Mouse (Mus musculus) megakaryocyte-erythroid progenitor cell, adult 5-6 weeks (primary cell): ENCODE measurements around the gene Tspan2. TPM values are rescaled to one million over a fixed set of nuclear protein-coding genes. Genes with fewer than 3 reads are reported as not detected.

Experiments used
- ATAC-seq: replicated peaks from 2 replicates; pipeline ENCODE4 v1.8.0; 2016; ENCODE audit warnings: mild to moderate bottlenecking, inconsistent platforms; ENCODE audit not compliant: severe bottlenecking, poor library complexity, low FRiP score, low TSS enrichment
- total RNA-seq, 2 experiments: library from RNA; stranded (forward) in 1 of 2; stranded (reverse) in 1 of 2; fragments of 200-1000, 215-1000 nt in 1 of 2; fragments of >200 nt in 1 of 2; fragmentation: Nextera tagmentation in 1 of 2; gene quantifications; 2 replicates each; pipeline ENCODE4 v1.2.3; 2014 to 2017

The Tspan2 gene
- total RNA-seq, 2 experiments from 2014 or later = 1.6 TPM; not detected in 1

DNA sequence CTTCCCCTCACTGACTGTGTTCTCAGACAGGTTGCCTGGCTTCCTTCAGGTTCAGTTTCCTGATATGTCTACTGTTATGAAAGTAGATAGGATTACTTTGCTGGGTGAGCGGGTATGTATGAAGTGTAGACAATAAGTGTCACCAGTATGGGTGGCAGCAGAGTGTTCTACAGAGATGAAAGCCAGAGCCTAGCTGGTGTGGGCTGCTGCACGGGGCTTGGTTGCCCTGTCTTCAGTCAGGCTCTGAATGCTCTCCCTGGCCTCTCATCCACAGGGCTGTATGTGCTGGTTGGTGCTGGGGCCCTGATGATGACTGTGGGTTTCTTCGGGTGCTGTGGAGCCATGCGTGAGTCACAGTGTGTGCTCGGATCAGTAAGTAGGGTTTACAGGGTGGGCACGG, 22.7 kb downstream of the Tspan2 start:
- ATAC-seq = no peak

GRCm38 (mm10) chr3:102760236-102760635, 25.9 kb downstream of the Tspan2 start:
- no peak for ATAC-seq

DNA sequence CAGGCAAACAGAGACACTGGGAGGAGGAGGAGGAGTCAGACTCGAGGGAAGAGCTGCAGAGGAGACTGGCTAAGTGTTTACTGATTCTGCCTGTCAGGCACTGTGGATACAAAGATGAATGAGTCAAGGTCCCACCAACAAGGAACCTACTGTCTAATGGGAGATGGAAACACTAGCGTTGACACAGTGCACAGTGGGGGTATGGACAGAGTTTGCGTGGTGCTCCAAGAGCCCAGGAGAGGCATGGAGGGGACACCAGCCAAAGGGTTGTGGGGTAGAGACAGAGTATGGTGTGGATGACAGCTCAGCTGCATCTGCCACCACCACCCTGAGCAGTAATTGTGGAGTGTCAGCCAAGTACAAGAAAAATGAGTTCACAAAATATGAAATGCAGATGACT, 28.1 kb downstream of the Tspan2 start:
- ATAC-seq = no peak

GRCm38 (mm10) chr3:102763713-102764400, 29.5 kb downstream of the Tspan2 start:
- ATAC-seq = no peak

- no peak for ATAC-seq
Observed at GRCm38 (mm10) chr3:102764850-102765249, 30.5 kb downstream of the Tspan2 start.

DNA sequence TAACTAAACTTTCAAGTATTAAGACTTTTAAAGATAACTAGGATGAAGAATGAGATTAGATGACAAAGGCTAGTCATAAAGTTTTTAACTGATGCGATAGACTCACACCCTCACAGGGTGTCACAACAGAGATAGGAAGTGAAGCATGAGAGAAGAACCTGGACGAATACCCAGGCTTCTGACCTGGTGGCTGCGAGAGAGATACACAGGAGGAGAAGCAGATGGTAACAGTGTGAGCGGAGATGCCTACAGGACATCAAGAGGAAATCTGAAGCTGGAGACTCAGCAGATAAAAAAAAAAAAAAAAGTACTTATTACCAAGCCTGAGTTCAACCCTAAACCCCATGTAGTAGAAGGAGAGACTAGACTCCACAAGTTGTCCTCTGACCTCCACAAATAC, 38.7 kb downstream of the Tspan2 start:
- ATAC-seq = no peak

GRCm38 (mm10) chr3:102782618-102783017, 48.3 kb downstream of the Tspan2 start, which contains the start of gene Tshb:
TSS of gene Tshb (minus strand) at chr3:102782718.
- no peak for ATAC-seq

DNA sequence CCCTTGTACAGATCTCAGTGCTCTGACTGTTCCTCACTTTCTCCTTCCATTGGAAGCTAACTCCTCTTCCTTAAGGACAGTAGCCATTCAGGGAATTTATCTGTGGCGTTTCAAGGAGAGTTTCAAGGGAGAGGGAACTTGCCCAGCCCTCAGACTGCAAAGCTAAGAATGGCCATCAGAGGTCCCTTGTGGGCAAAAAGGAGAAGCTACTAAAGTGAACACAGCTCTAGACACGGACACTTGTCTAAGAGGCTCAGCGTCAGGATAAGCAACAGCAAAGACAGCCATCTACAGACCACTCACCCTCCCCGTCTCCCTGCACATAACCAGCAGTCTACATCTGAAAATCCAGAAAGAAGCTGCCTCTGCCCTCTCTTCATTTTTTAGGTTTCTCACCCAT, 53.0 kb downstream of the Tspan2 start:
- ATAC-seq = peak; percentile 55

- peak; percentile 83 for ATAC-seq
Observed at GRCm38 (mm10) chr3:102803937-102804336, 69.6 kb downstream of the Tspan2 start.

DNA sequence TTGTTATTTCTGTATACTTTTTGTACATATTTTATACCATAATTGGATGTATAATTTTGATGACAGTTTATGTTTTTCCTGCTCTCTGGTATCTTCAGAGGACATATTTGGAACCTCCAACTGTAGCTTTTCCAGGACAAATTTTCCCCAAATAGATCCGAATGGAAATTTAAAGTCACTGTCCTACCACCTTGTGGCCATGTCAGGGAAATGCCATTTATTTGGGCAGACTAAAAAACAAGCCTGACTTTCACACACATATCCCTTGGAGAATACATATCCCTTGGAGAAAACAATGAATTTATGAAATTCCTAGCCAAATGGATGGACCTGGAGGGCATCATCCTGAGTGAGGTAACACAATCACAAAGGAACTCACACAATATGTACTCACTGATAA, 108.1 kb downstream of the Tspan2 start:
- ATAC-seq = no peak

DNA sequence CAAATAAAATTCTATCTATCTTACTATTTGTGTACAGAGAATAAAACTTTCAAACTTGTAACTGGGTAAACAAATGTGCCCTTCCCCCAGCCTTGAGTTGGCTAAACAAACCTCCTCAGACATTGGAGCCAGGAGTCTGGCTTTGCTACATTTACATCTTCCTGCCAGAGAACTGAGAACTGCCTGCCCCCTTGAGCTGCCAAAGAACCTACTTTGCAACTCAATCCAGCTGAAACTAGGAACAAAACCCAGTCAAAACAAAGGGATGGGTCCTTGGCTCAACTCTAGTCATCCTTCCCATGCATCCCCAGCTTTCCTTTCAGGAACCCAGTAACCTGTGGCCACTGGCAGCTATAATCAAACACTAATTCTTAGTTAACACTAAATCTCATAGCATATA, 114.3 kb downstream of the Tspan2 start:
- no peak for ATAC-seq

Other genes with a start within 250 kb of the Tspan2 start
- not detected in 2 replicates for gene Tshb, start 48.2 kb downstream of the Tspan2 start, total RNA-seq (2014; fragmentation: Nextera tagmentation)
- not detected in 2 replicates for gene Tshb, start 48.2 kb downstream of the Tspan2 start, total RNA-seq (2017)
- gene Sycp1, start 201.6 kb downstream of the Tspan2 start, total RNA-seq (2014; fragmentation: Nextera tagmentation) = not detected in 2 replicates
- gene Sycp1, start 201.6 kb downstream of the Tspan2 start, total RNA-seq (2017) = not detected in 2 replicates
- not detected in 2 replicates for gene Nr1h5, start 229.6 kb downstream of the Tspan2 start, total RNA-seq (2014; fragmentation: Nextera tagmentation)
- not detected in 2 replicates for gene Nr1h5, start 229.6 kb downstream of the Tspan2 start, total RNA-seq (2017)